Mouse (Mus musculus) midbrain, embryonic 13.5 days (tissue): Measurements from ENCODE around the gene Alg14. TPM values are rescaled to one million over a fixed set of nuclear protein-coding genes. Genes with fewer than 3 reads are reported as not detected.

ENCODE experiments used
- ATAC-seq: fragments of 200-750 bp; cut with Nextera tagmentation; 2 replicates; pipeline ENCODE4 v1.8.0; 2017; ENCODE audit warnings: mild to moderate bottlenecking, moderate TSS enrichment, moderate library complexity
- H3K27ac ChIP-seq: fragments of 300-500 bp; sonication (generic); 2 replicates; pipeline ENCODE4 v1.5.1; 2015; ENCODE audit warnings: inconsistent platforms, mild to moderate bottlenecking, moderate library complexity
- H3K27me3 ChIP-seq: fragments of 300-500 bp; sonication (generic); 2 replicates; pipeline ENCODE4 v1.6.1; 2015; ENCODE audit warnings: mild to moderate bottlenecking, inconsistent platforms
- H3K36me3 ChIP-seq: fragments of 300-500 bp; sonication (generic); 2 replicates; pipeline ENCODE4 v1.6.1; 2015; ENCODE audit warnings: mild to moderate bottlenecking, inconsistent platforms
- H3K4me1 ChIP-seq: fragments of 300-500 bp; sonication (generic); replicated peaks from 2 replicates; pipeline ENCODE4 v1.6.1; 2015; ENCODE audit warnings: inconsistent platforms
- H3K4me2 ChIP-seq: fragments of 300-500 bp; sonication (generic); replicated peaks from 2 replicates; pipeline ENCODE4 v1.6.1; 2015; ENCODE audit warnings: moderate library complexity, mild to moderate bottlenecking, inconsistent platforms
- H3K4me3 ChIP-seq: fragments of 300-500 bp; sonication (generic); replicated peaks from 2 replicates; pipeline ENCODE4 v1.5.1; 2015; ENCODE audit warnings: mild to moderate bottlenecking, inconsistent platforms
- H3K9ac ChIP-seq: fragments of 300-500 bp; sonication (generic); replicated peaks from 2 replicates; pipeline ENCODE4 v1.6.1; 2015; ENCODE audit warnings: mild to moderate bottlenecking, inconsistent platforms
- H3K9me3 ChIP-seq: fragments of 300-500 bp; sonication (generic); 2 replicates; pipeline ENCODE4 v1.6.1; 2016; ENCODE audit warnings: mild to moderate bottlenecking, inconsistent platforms
- WGBS: fragments of 180-500 bp; shearing (Covaris S2); methylation state at CpG from one replicate; pipeline ENCODE4 v1.1.7; 2015; 5-methylcytosine and 5-hydroxymethylcytosine counted together
- polyA plus RNA-seq: library from polyadenylated mRNA; unstranded; fragments of >200 nt; fragmentation: Nextera tagmentation; extraction: Ambion mirVana; gene quantifications from 2 replicates; pipeline ENCODE4 v1.2.1, GENCODE M21; 2015

The Alg14 gene
- polyA plus RNA-seq, 1 experiment from 2014 or later, result 31.7 TPM

GRCm38 (mm10) chr3:121314149-121314548 is 22.6 kb downstream of the Alg14 start:
- Histone ChIP-seq H3K9ac (no peak overlapping the region), H3K27ac (no peak overlapping the region), H3K27me3 (no peaks in the 10 kb centered on the region), H3K4me1 (no peaks in the 10 kb centered on the region), H3K4me2 (no peak overlapping the region), H3K9me3 (no peaks in the 10 kb centered on the region), H3K36me3 (0 out of 2 replicates have a peak, but pooled peaks cover 4% of the 10 kb centered on the region), H3K4me3 (no peak overlapping the region)
- ATAC-seq, result no peak
- WGBS, result 86% methylated on average over 6 of the region's 6 CpGs

- H3K9ac ChIP-seq, result no peak overlapping the region
- no peak for ATAC-seq
- H3K4me3 ChIP-seq, result no peak overlapping the region
- no peak overlapping the region for H3K4me2 ChIP-seq
- WGBS, result 95% methylated on average over 7 of the region's 7 CpGs
- 0 out of 2 replicates have a peak, but pooled peaks cover 4% of the 10 kb centered on the region for H3K36me3 ChIP-seq
- H3K4me1 ChIP-seq, result no peaks in the 10 kb centered on the region
- H3K27ac ChIP-seq, result no peak overlapping the region
- no peaks in the 10 kb centered on the region for H3K9me3 ChIP-seq
- H3K27me3 ChIP-seq, result no peaks in the 10 kb centered on the region
Observed at GRCm38 (mm10) chr3:121315498-121315897, 23.9 kb downstream of the Alg14 start.

GRCm38 (mm10) chr3:121319906-121320305 is 28.3 kb downstream of the Alg14 start:
- no peak overlapping the region for H3K9ac ChIP-seq
- ATAC-seq, result no peak
- H3K27ac ChIP-seq, result no peak overlapping the region
- WGBS, result 91% methylated on average over 6 of the region's 6 CpGs
- H3K4me1 ChIP-seq, result no peaks in the 10 kb centered on the region
- no peaks in the 10 kb centered on the region for H3K27me3 ChIP-seq
- H3K36me3 ChIP-seq, result 0 out of 2 replicates have a peak, but pooled peaks cover 4% of the 10 kb centered on the region
- H3K9me3 ChIP-seq, result no peaks in the 10 kb centered on the region
- no peak overlapping the region for H3K4me2 ChIP-seq
- H3K4me3 ChIP-seq, result no peak overlapping the region

- no peak overlapping the region for H3K4me3 ChIP-seq
- H3K36me3 ChIP-seq, result 0 out of 2 replicates have a peak, but pooled peaks cover 4% of the 10 kb centered on the region
- H3K27me3 ChIP-seq, result no peaks in the 10 kb centered on the region
- no peak overlapping the region for H3K4me2 ChIP-seq
- H3K9me3 ChIP-seq, result no peaks in the 10 kb centered on the region
- no peak overlapping the region for H3K9ac ChIP-seq
- no peak overlapping the region for H3K27ac ChIP-seq
- ATAC-seq, result no peak
- whole genome bisulfite sequencing, result 52% methylated on average over 1 of the region's 1 CpGs
- no peaks in the 10 kb centered on the region for H3K4me1 ChIP-seq
Observed at GRCm38 (mm10) chr3:121320896-121321295, 29.3 kb downstream of the Alg14 start.

- Histone ChIP-seq H3K4me3 (no peak overlapping the region), H3K27me3 (no peaks in the 10 kb centered on the region), H3K27ac (no peak overlapping the region), H3K9me3 (no peaks in the 10 kb centered on the region), H3K9ac (no peak overlapping the region), H3K4me2 (no peak overlapping the region), H3K4me1 (no peaks in the 10 kb centered on the region), H3K36me3 (no peaks in the 10 kb centered on the region)
- 95% methylated on average over 15 of the region's 15 CpGs for WGBS
- no peak for ATAC-seq
Observed at GRCm38 (mm10) chr3:121323371-121323770, 31.8 kb downstream of the Alg14 start.

- H3K4me1 ChIP-seq, result no peaks in the 10 kb centered on the region
- WGBS, result 89% methylated on average over 5 of the region's 5 CpGs
- H3K9ac ChIP-seq, result no peak overlapping the region
- H3K36me3 ChIP-seq, result no peaks in the 10 kb centered on the region
- no peak overlapping the region for H3K4me2 ChIP-seq
- no peaks in the 10 kb centered on the region for H3K9me3 ChIP-seq
- no peak for ATAC-seq
- H3K4me3 ChIP-seq, result no peak overlapping the region
- H3K27me3 ChIP-seq, result no peaks in the 10 kb centered on the region
- H3K27ac ChIP-seq, result no peak overlapping the region
Observed at GRCm38 (mm10) chr3:121327406-121327805, 35.8 kb downstream of the Alg14 start.

- H3K27ac ChIP-seq, result no peak overlapping the region
- H3K9me3 ChIP-seq, result no peaks in the 10 kb centered on the region
- no peaks in the 10 kb centered on the region for H3K4me1 ChIP-seq
- no peaks in the 10 kb centered on the region for H3K27me3 ChIP-seq
- no peak for ATAC-seq
- H3K4me2 ChIP-seq, result no peak overlapping the region
- WGBS, result 68% methylated on average over 10 of the region's 10 CpGs
- no peaks in the 10 kb centered on the region for H3K36me3 ChIP-seq
- no peak overlapping the region for H3K4me3 ChIP-seq
- H3K9ac ChIP-seq, result no peak overlapping the region
Observed at GRCm38 (mm10) chr3:121329647-121330046, 38.1 kb downstream of the Alg14 start.

GRCm38 (mm10) chr3:121330244-121330646 is 38.7 kb downstream of the Alg14 start:
- Histone ChIP-seq H3K27ac (no peak overlapping the region), H3K9me3 (no peaks in the 10 kb centered on the region), H3K9ac (no peak overlapping the region), H3K4me1 (no peaks in the 10 kb centered on the region), H3K36me3 (no peaks in the 10 kb centered on the region), H3K4me3 (no peak overlapping the region), H3K4me2 (no peak overlapping the region), H3K27me3 (no peaks in the 10 kb centered on the region)
- 68% methylated on average over 7 of the region's 7 CpGs for WGBS
- no peak for ATAC-seq

- Histone ChIP-seq H3K9me3 (no peaks in the 10 kb centered on the region), H3K4me1 (peaks cover 12% of the 10 kb centered on the region), H3K4me3 (no peak overlapping the region), H3K27ac (no peak overlapping the region), H3K36me3 (no peaks in the 10 kb centered on the region), H3K9ac (no peak overlapping the region), H3K27me3 (no peaks in the 10 kb centered on the region), H3K4me2 (no peak overlapping the region)
- no peak for ATAC-seq
- WGBS, result 82% methylated on average over 6 of the region's 6 CpGs
Observed at GRCm38 (mm10) chr3:121336234-121336890, 44.8 kb downstream of the Alg14 start.

- H3K4me3 ChIP-seq, result no peak overlapping the region
- H3K9ac ChIP-seq, result no peak overlapping the region
- H3K27me3 ChIP-seq, result no peaks in the 10 kb centered on the region
- WGBS, result 51% methylated on average over 2 of the region's 2 CpGs
- no peaks in the 10 kb centered on the region for H3K36me3 ChIP-seq
- no peaks in the 10 kb centered on the region for H3K9me3 ChIP-seq
- no peak overlapping the region for H3K27ac ChIP-seq
- no peak for ATAC-seq
- H3K4me2 ChIP-seq, result no peak overlapping the region
- peaks cover 19% of the 10 kb centered on the region for H3K4me1 ChIP-seq
Observed at GRCm38 (mm10) chr3:121338687-121339086, 47.1 kb downstream of the Alg14 start.

- ATAC-seq, result no peak
- Histone ChIP-seq H3K9me3 (no peaks in the 10 kb centered on the region), H3K27me3 (no peaks in the 10 kb centered on the region), H3K4me3 (no peak overlapping the region), H3K27ac (no peak overlapping the region), H3K36me3 (no peaks in the 10 kb centered on the region), H3K4me1 (peaks cover 36% of the 10 kb centered on the region), H3K9ac (no peak overlapping the region), H3K4me2 (no peak overlapping the region)
- WGBS, result 69% methylated on average over 7 of the region's 7 CpGs
Observed at GRCm38 (mm10) chr3:121340321-121340761, 48.8 kb downstream of the Alg14 start.

- Histone ChIP-seq H3K9me3 (no peaks in the 10 kb centered on the region), H3K27me3 (0 out of 2 replicates have a peak, but pooled peaks cover 3% of the 10 kb centered on the region), H3K9ac (no peak overlapping the region), H3K4me3 (no peak overlapping the region), H3K27ac (no peak overlapping the region), H3K4me2 (no peak overlapping the region), H3K4me1 (peaks cover 47% of the 10 kb centered on the region), H3K36me3 (no peaks in the 10 kb centered on the region)
- no peak for ATAC-seq
- WGBS, result 49% methylated on average over 7 of the region's 7 CpGs
Observed at GRCm38 (mm10) chr3:121343224-121343623, 51.7 kb downstream of the Alg14 start.
